Mouse (Mus musculus) MEL (cell line): ENCODE results near the gene Cacng1. TPM values are rescaled to one million over a fixed set of nuclear protein-coding genes. Genes with fewer than 3 reads are reported as not detected.
A peak's percentile ranks its signal among the peaks of the same experiment; 100 is the strongest.

Experiments
- DNase-seq: peaks from one replicate; pipeline ENCODE4 v3.0.0; 2011; ENCODE audit warnings: low read depth, low spot score
- H3K27ac ChIP-seq: 2 replicates; pipeline ENCODE4 v1.5.1; 2012; ENCODE audit warnings: low read depth, mild to moderate bottlenecking, control low read depth, low read length, moderate library complexity; ENCODE audit not compliant: control insufficient read depth
- H3K27me3 ChIP-seq, 2 experiments: fragments of 150-350 bp in 1 of 2; sonication (generic) in 1 of 2; 2 replicates each; pipeline ENCODE4 v1.6.1; 2012; ENCODE audit warnings: low read length in 2 of 2, mild to moderate bottlenecking in 2 of 2, improper control_type of control experiment in 1 of 2, moderate library complexity in 1 of 2; ENCODE audit not compliant: insufficient read depth in 2 of 2, control insufficient read depth in 1 of 2
- H3K36me3 ChIP-seq, 2 experiments: 2 replicates each; pipeline ENCODE4 v1.6.1; 2012 to 2014; ENCODE audit warnings: low read length in 2 of 2, improper control_type of control experiment in 1 of 2, inconsistent platforms in 1 of 2, mild to moderate bottlenecking in 1 of 2; ENCODE audit not compliant: insufficient read depth in 2 of 2, control insufficient read depth in 1 of 2
- H3K4me1 ChIP-seq, 2 experiments: fragments of 150-350 bp in 1 of 2; sonication (generic) in 1 of 2; 2 replicates each; pipeline ENCODE4 v1.6.1; 2012; ENCODE audit warnings: low read length in 2 of 2, improper control_type of control experiment in 1 of 2, mild to moderate bottlenecking in 1 of 2; ENCODE audit not compliant: insufficient read depth in 2 of 2, control insufficient read depth in 1 of 2
- H3K4me3 ChIP-seq, 2 experiments: fragments of 150-350 bp in 1 of 2; sonication (generic) in 1 of 2; 2 replicates each; pipeline ENCODE4 v1.5.1; 2012; ENCODE audit warnings: low read depth in 2 of 2, low read length in 2 of 2, mild to moderate bottlenecking in 2 of 2, moderate library complexity in 2 of 2, control low read depth in 1 of 2, improper control_type of control experiment in 1 of 2; ENCODE audit not compliant: control insufficient read depth in 1 of 2, insufficient read depth in 1 of 2
- H3K79me2 ChIP-seq: 2 replicates; pipeline ENCODE4 v1.6.1; 2012; ENCODE audit warnings: mild to moderate bottlenecking, low read length, moderate library complexity; ENCODE audit not compliant: control insufficient read depth, poor library complexity, insufficient read depth
- H3K9ac ChIP-seq: 2 replicates; pipeline ENCODE4 v1.6.1; 2012; ENCODE audit warnings: low read depth, mild to moderate bottlenecking, control low read depth, low read length, moderate library complexity; ENCODE audit not compliant: control insufficient read depth, poor library complexity, severe bottlenecking
- H3K9me3 ChIP-seq: fragments of 150-350 bp; sonication (generic); replicated peaks from 2 replicates; pipeline ENCODE4 v1.6.1; 2012; ENCODE audit warnings: mild to moderate bottlenecking, low read length, improper control_type of control experiment, moderate library complexity; ENCODE audit not compliant: insufficient read depth
- BHLHE40 ChIP-seq: IDR thresholded peaks from 2 replicates; pipeline ENCODE4 v1.6.1; 2012; ENCODE audit warnings: low read depth, mild to moderate bottlenecking, inconsistent platforms, low read length, improper control_type of control experiment, borderline replicate concordance
- CTCF ChIP-seq, 3 experiments: IDR thresholded peaks in 2 of 3; conservative IDR thresholded peaks in 1 of 3; 2 replicates each; pipeline ENCODE4 v1.5.1; 2011 to 2012; ENCODE audit warnings: low read length in 3 of 3, low read depth in 2 of 3, mild to moderate bottlenecking in 2 of 3, improper control_type of control experiment in 1 of 3, inconsistent platforms in 1 of 3, mixed read lengths in 1 of 3, moderate library complexity in 1 of 3; ENCODE audit not compliant: control insufficient read depth in 1 of 3, insufficient read depth in 1 of 3, poor library complexity in 1 of 3, severe bottlenecking in 1 of 3
- E2F4 ChIP-seq: IDR thresholded peaks from 2 replicates; pipeline ENCODE4 v1.6.1; 2011; ENCODE audit warnings: low read depth, low read length, improper control_type of control experiment, borderline replicate concordance
- ELF1 ChIP-seq: IDR thresholded peaks from 2 replicates; pipeline ENCODE4 v1.6.1; 2014; ENCODE audit warnings: low read depth, mild to moderate bottlenecking, inconsistent platforms, low read length, improper control_type of control experiment, moderate library complexity
- EP300 ChIP-seq, 2 experiments: IDR thresholded peaks; 2 replicates each; pipeline ENCODE4 v1.6.1; 2011; ENCODE audit warnings: improper control_type of control experiment in 2 of 2, low read length in 2 of 2, low read depth in 1 of 2, mild to moderate bottlenecking in 1 of 2
- ETS1 ChIP-seq: IDR thresholded peaks from 2 replicates; pipeline ENCODE4 v1.6.1; 2012; ENCODE audit warnings: low read depth, mild to moderate bottlenecking, inconsistent platforms, low read length, improper control_type of control experiment, moderate library complexity
- GATA1 ChIP-seq: IDR thresholded peaks from 2 replicates; pipeline ENCODE4 v1.6.1; 2011; ENCODE audit warnings: low read depth, low read length, improper control_type of control experiment
- HCFC1 ChIP-seq: IDR thresholded peaks from 2 replicates; pipeline ENCODE4 v1.6.1; 2012; ENCODE audit warnings: low read depth, mild to moderate bottlenecking, inconsistent platforms, low read length, improper control_type of control experiment, moderate library complexity
- MAFK ChIP-seq: IDR thresholded peaks from 2 replicates; pipeline ENCODE4 v1.6.1; 2011; ENCODE audit warnings: low read depth, mild to moderate bottlenecking, low read length, improper control_type of control experiment, borderline replicate concordance
- MAX ChIP-seq: IDR thresholded peaks from 2 replicates; pipeline ENCODE4 v1.6.1; 2011; ENCODE audit warnings: low read length, improper control_type of control experiment
- MAZ ChIP-seq: IDR thresholded peaks from 2 replicates; pipeline ENCODE4 v1.6.1; 2012; ENCODE audit warnings: low read depth, mild to moderate bottlenecking, inconsistent platforms, low read length, improper control_type of control experiment
- MEF2A ChIP-seq: IDR thresholded peaks from 2 replicates; pipeline ENCODE4 v1.6.1; 2014; ENCODE audit warnings: low read depth, mild to moderate bottlenecking, inconsistent platforms, low read length, improper control_type of control experiment; ENCODE audit not compliant: poor library complexity, insufficient replicate concordance, severe bottlenecking; ENCODE audit errors: extremely low read depth
- MYC ChIP-seq: IDR thresholded peaks from 2 replicates; pipeline ENCODE4 v1.6.1; 2011; ENCODE audit warnings: low read depth, mild to moderate bottlenecking, low read length, improper control_type of control experiment, moderate library complexity
- RAD21 ChIP-seq: IDR thresholded peaks from 2 replicates; pipeline ENCODE4 v1.6.1; 2011; ENCODE audit warnings: mild to moderate bottlenecking, low read depth, low read length, improper control_type of control experiment
- SIN3A ChIP-seq: IDR thresholded peaks from 2 replicates; pipeline ENCODE4 v1.6.1; 2012; ENCODE audit warnings: low read length, improper control_type of control experiment, inconsistent platforms
- TBP ChIP-seq: IDR thresholded peaks from 2 replicates; pipeline ENCODE4 v1.8.0; 2011; ENCODE audit warnings: low read depth, low read length, improper control_type of control experiment
- UBTF ChIP-seq: IDR thresholded peaks from 2 replicates; pipeline ENCODE4 v1.6.1; 2012; ENCODE audit warnings: low read depth, mild to moderate bottlenecking, inconsistent platforms, low read length, improper control_type of control experiment, moderate library complexity, borderline replicate concordance; ENCODE audit not compliant: insufficient read depth
- USF1 ChIP-seq: IDR thresholded peaks from 2 replicates; pipeline ENCODE4 v1.6.1; 2014; ENCODE audit warnings: low read depth, mild to moderate bottlenecking, inconsistent platforms, low read length, improper control_type of control experiment, moderate library complexity
- USF2 ChIP-seq, 2 experiments: IDR thresholded peaks; 2 replicates each; pipeline ENCODE4 v1.6.1; 2011 to 2012; ENCODE audit warnings: improper control_type of control experiment in 2 of 2, low read length in 2 of 2, borderline replicate concordance in 1 of 2, inconsistent platforms in 1 of 2, low read depth in 1 of 2, mild to moderate bottlenecking in 1 of 2; ENCODE audit not compliant: insufficient read depth in 1 of 2
- ZC3H11A ChIP-seq: IDR thresholded peaks from 2 replicates; pipeline ENCODE4 v1.6.1; 2012; ENCODE audit warnings: low read depth, mild to moderate bottlenecking, inconsistent platforms, low read length, improper control_type of control experiment
- ZKSCAN1 ChIP-seq: IDR thresholded peaks from 2 replicates; pipeline ENCODE4 v1.6.1; 2012; ENCODE audit warnings: low read depth, mild to moderate bottlenecking, inconsistent platforms, low read length, improper control_type of control experiment, moderate library complexity
- ZMIZ1 ChIP-seq: IDR thresholded peaks from 2 replicates; pipeline ENCODE4 v1.6.1; 2012; ENCODE audit warnings: low read depth, mild to moderate bottlenecking, inconsistent platforms, low read length, improper control_type of control experiment, moderate library complexity
- polyA plus RNA-seq, 2 experiments: library from polyadenylated mRNA; stranded (reverse) in 1 of 2; unstranded in 1 of 2; fragments of >175 nt in 1 of 2; fragments of >200 nt in 1 of 2; gene quantifications; 2 replicates each; pipeline versions ENCODE4 v1.2.1 to v1.2.4; 2012; ENCODE audit warnings: low replicate concordance in 2 of 2, low read depth in 1 of 2; ENCODE audit not compliant: insufficient read length in 2 of 2, insufficient read depth in 1 of 2, missing spikeins in 1 of 2
- total RNA-seq: library from RNA; depleted of rRNA; stranded (reverse); fragments of 300-350 nt; gene quantifications from 2 replicates; pipeline ENCODE4 v1.2.3, GENCODE M21; 2012

Cacng1 gene
- total and polyA plus RNA-seq, 3 experiments = not detected

DNA sequence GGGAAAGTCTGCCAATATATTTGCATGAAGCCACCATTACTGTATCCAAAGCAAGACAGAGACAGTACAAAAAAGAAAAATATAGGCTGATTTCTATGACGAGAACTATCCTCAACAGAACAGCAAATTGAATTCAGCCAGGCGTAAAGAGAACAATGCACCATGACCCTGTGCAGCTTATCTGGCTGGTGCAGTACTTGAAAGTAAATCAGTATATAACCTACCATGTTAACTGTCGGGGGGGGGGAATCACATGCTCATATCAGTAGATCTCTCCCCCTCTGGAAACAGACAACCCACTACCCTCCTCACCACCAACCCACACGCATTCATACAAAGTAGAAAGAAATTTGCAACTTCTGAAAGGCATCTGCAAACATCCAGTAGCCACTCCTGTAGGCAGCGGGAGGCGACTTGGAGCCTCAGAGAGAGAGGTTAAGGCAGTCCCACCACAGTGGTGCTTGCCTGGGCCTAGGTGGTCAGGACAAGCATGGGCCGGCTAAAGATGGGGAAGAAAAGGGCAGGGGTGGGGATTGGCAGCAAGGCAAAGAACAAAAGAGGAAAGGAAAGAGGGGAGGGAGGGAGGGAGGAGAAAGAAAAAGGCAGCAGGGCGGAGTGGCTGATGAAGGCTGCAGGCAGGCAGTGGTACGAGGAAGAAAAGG is 33.5 kb downstream of the Cacng1 start (continued):
- TF ChIP-seq MAFK = no peak
- TF ChIP-seq HCFC1 = 0 out of 2 replicates have a peak, but pooled peaks have one; percentile 28
- TF ChIP-seq EP300 (IDR thresholded peaks at IDR 0.05; ENCODE audit: low read depth in 1 of 2, low read length in 2 of 2) = peak; percentile 82 to 88
- no peak for TF ChIP-seq MAX
- no peak for TF ChIP-seq ZMIZ1
- TF ChIP-seq USF1 = peak; percentile 47; the same call in 1 of the 2 replicates
- no peak for TF ChIP-seq ZKSCAN1
- TF ChIP-seq ZC3H11A = no peak
- TF ChIP-seq E2F4 = no peak
- peak; percentile 42; the same call in 1 of the 2 replicates for TF ChIP-seq SIN3A
- no peak for TF ChIP-seq CTCF (IDR thresholded peaks at IDR 0.05 in 2 of 3, conservative IDR thresholded peaks at IDR 0.05 in 1 of 3; ENCODE audit: control insufficient read depth in 1 of 3, insufficient read depth in 1 of 3, low read depth in 2 of 3, low read length in 3 of 3, poor library complexity in 1 of 3, severe bottlenecking in 1 of 3)
- TF ChIP-seq BHLHE40 = peak; percentile 40; the same call in 1 of the 2 replicates
- no peak for TF ChIP-seq MEF2A
- TF ChIP-seq MYC = 0 out of 2 replicates have a peak, but pooled peaks have one; percentile 36
- TF ChIP-seq MAZ = peak; percentile 62
- no peak for TF ChIP-seq UBTF
- TF ChIP-seq USF2 (IDR thresholded peaks at IDR 0.05; ENCODE audit: borderline replicate concordance in 1 of 2, insufficient read depth in 1 of 2, low read depth in 1 of 2, low read length in 2 of 2) = no peak
- TF ChIP-seq ELF1 = no peak
- peak; percentile 71; the same call in 1 of the 2 replicates for TF ChIP-seq ETS1
- no peak for TF ChIP-seq TBP
- TF ChIP-seq RAD21 = no peak

DNA sequence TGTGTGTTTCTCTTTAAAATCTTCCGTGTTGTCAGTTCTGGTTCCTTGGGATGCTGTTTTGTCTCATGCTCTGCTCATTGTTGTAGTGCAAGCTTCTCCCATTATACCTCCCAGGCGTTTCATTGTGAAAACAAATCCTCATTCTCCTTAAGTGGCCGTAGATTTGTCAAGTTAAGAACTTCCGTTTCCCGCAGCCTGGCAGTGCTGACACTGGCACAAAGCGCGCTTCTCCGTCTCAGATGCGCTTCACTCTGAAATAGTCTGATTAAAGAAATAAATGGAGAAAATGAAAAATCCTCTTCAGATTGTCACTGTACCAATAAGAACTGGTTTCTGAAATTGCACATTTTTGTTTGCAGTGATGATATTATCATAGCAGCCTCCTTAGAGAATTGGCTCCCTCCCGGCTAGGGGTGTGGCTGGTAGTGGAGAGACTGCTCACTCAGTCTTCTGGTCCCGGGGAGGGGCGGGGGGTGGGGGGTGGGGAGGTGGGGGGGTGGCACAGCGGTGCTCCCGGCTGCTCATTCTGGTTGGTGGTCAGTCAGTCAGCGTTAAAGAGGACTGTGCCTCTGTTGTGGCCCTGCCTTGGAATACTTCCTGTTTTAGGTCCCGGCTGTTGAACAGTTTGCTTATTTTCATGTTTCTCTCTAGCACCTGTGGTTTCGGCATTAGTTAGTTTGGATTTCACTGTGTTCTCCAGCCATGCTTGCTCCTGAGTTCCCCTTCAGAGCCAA is 39.9 kb downstream of the Cacng1 start:
- Histone ChIP-seq H3K9ac (no peak overlapping the region), H3K4me3 (no peak overlapping the region), H3K4me1 (peaks cover under 1 to 2% of the 10 kb centered on the region in 2 experiments; a peak in 2 of 4 replicates), H3K36me3 (peaks cover under 1 to 10% of the 10 kb centered on the region in 2 experiments; a peak in 3 of 4 replicates)
- no peak for TF ChIP-seq GATA1
- TF ChIP-seq, all 39 proteins: peak for 0
- H3K79me2 ChIP-seq = no peaks in the 10 kb centered on the region
- H3K27me3 ChIP-seq = no peaks in the 10 kb centered on the region
- H3K9me3 ChIP-seq = no peaks in the 10 kb centered on the region
- H3K27ac ChIP-seq = no peak overlapping the region
- peak; percentile 17 for DNase-seq
